ENCODE assay signal across 9 mouse cellular contexts in genomic region chr5:38881728-38882620, GRCm38 (mm10). TPM values are rescaled to one million over a fixed set of nuclear protein-coding genes. Genes with fewer than 3 reads are reported as not detected.
DNase-seq lines count a peak whose midpoint lies in the region; ATAC-seq lines count a peak whose summit lies in the region.
"Had no signal": no experiment of that assay in that cellular context is flagged by ENCODE, and none has a peak within 500 bp of the region (broad histone marks: within the 10 kb centered on the region; RNA-seq: fewer than 3 reads in every experiment).

No protein-coding gene starts in this region.

- H3K4me3 ChIP-seq in forebrain, embryonic 15.5 days = no peak overlapping the region
- H3K4me3 ChIP-seq in kidney, embryonic 15.5 days (replicated peaks) = no peak overlapping the region
- no peak overlapping the region for H3K4me3 ChIP-seq in liver, embryonic 11.5 days (ENCODE audit: low read depth, low read length)
- H3K4me3 ChIP-seq: neural tube, embryonic 13.5 days had no signal

- no peak overlapping the region for H3K4me2 ChIP-seq in forebrain, embryonic 15.5 days (replicated peaks)
- no peak overlapping the region for H3K4me2 ChIP-seq in kidney, embryonic 15.5 days
- no peak overlapping the region for H3K4me2 ChIP-seq in liver, embryonic 11.5 days
- H3K4me2 ChIP-seq: neural tube, embryonic 13.5 days had no signal

- H3K9ac ChIP-seq in forebrain, embryonic 15.5 days (replicated peaks) = no peak overlapping the region
- no peak overlapping the region for H3K9ac ChIP-seq in kidney, embryonic 15.5 days
- no peak overlapping the region for H3K9ac ChIP-seq in liver, embryonic 11.5 days (ENCODE audit: low read depth, low read length)
- H3K9ac ChIP-seq: neural tube, embryonic 13.5 days had no signal

- H3K27ac ChIP-seq in forebrain, embryonic 15.5 days (replicated peaks) = peak overlapping the region; percentile 94
- H3K27ac ChIP-seq in kidney, embryonic 15.5 days = no peak overlapping the region
- H3K27ac ChIP-seq in liver, embryonic 11.5 days (ENCODE audit: low read depth, low read length) = no peak overlapping the region
- H3K27ac ChIP-seq: neural tube, embryonic 13.5 days had no signal

- no peaks in the 10 kb centered on the region for H3K36me3 ChIP-seq in forebrain, embryonic 15.5 days
- H3K36me3 ChIP-seq in kidney, embryonic 15.5 days = no peaks in the 10 kb centered on the region
- no peaks in the 10 kb centered on the region for H3K36me3 ChIP-seq in liver, embryonic 11.5 days (ENCODE audit: control insufficient read depth, insufficient read depth, low read length)
- H3K36me3 ChIP-seq: neural tube, embryonic 13.5 days had no signal

- WGBS in forebrain, embryonic 15.5 days = 28% methylated on average over 4 of the region's 4 CpGs
- 60% methylated on average over 4 of the region's 4 CpGs for WGBS in kidney, embryonic 15.5 days
- WGBS in liver, embryonic 11.5 days = 64% methylated on average over 4 of the region's 4 CpGs

- DNase-seq in layer of hippocampus, adult 11-12 months (ENCODE audit: low spot score) = peak; percentile 13
- DNase-seq in layer of hippocampus, postnatal 25 days (ENCODE audit: extremely low spot score in 1 of 2, low spot score in 1 of 2) = no peak
- DNase-seq in cerebellum, adult 18-20 months = peak; percentile 79 to 80
- DNase-seq in lung, postnatal 14 days = peak; percentile 31
- no peak for DNase-seq in c-Kit-positive CD71-positive TER-119-positive erythroid progenitor cells, embryonic 14.5 days (ENCODE audit: low spot score)
- no peak for DNase-seq in liver, embryonic 11.5 days (ENCODE audit: low spot score)

- peak; percentile 79 for ATAC-seq in forebrain, embryonic 15.5 days (replicated peaks)
- ATAC-seq in kidney, embryonic 15.5 days (replicated peaks; ENCODE audit: low FRiP score) = no peak
- ATAC-seq in liver, embryonic 11.5 days (replicated peaks; ENCODE audit: low FRiP score) = no peak

- H3K9me3 ChIP-seq in forebrain, embryonic 15.5 days = no peaks in the 10 kb centered on the region
- H3K9me3 ChIP-seq in kidney, embryonic 15.5 days (replicated peaks) = no peaks in the 10 kb centered on the region
- H3K9me3 ChIP-seq in liver, embryonic 11.5 days (ENCODE audit: control insufficient read depth, low read length) = no peaks in the 10 kb centered on the region
- H3K9me3 ChIP-seq: neural tube, embryonic 13.5 days had no signal

- H3K27me3 ChIP-seq in forebrain, embryonic 15.5 days = no peaks in the 10 kb centered on the region
- H3K27me3 ChIP-seq in kidney, embryonic 15.5 days = no peaks in the 10 kb centered on the region
- H3K27me3 ChIP-seq in liver, embryonic 11.5 days (replicated peaks; ENCODE audit: control insufficient read depth, insufficient read depth, low read length) = no peaks in the 10 kb centered on the region
- H3K27me3 ChIP-seq: neural tube, embryonic 13.5 days had no signal

- H3K4me1 ChIP-seq in forebrain, embryonic 15.5 days = peaks cover 21% of the 10 kb centered on the region
- H3K4me1 ChIP-seq in kidney, embryonic 15.5 days = 0 out of 2 replicates have a peak, but pooled peaks cover 4% of the 10 kb centered on the region
- no peaks in the 10 kb centered on the region for H3K4me1 ChIP-seq in liver, embryonic 11.5 days (replicated peaks; ENCODE audit: control insufficient read depth, insufficient read depth, low read length)

RNA-seq across cellular contexts. Expression of gene Clnk, which starts 5.4 kb away (rescaled TPM):
- total RNA-seq in layer of hippocampus, postnatal 25 days (2021) = not detected
- 0.13 TPM in 1 of 2 replicates, not detected in the other for polyA plus RNA-seq in forebrain, embryonic 15.5 days (2015; fragmentation: Nextera tagmentation; extraction: Ambion mirVana)
- polyA plus RNA-seq in kidney, embryonic 15.5 days (2015; fragmentation: Nextera tagmentation; extraction: Ambion mirVana) = not detected in 2 replicates
- polyA plus RNA-seq in liver, embryonic 11.5 days (2014; fragmentation: Nextera tagmentation; extraction: Ambion mirVana) = 0.10 TPM in 1 of 2 replicates, not detected in the other
- polyA plus RNA-seq: neural tube, embryonic 13.5 days had no signal

Comparison
In these comparisons a context has a peak if more than half of its experiments do, and no peak if none do; other contexts are left out.
1. DNase-seq: peak in layer of hippocampus, adult 11-12 months (single experiment), cerebellum, adult 18-20 months (2 of 2) and lung, postnatal 14 days (single experiment); none in layer of hippocampus, postnatal 25 days (0 of 2), c-Kit-positive CD71-positive TER-119-positive erythroid progenitor cells, embryonic 14.5 days (single experiment) and liver, embryonic 11.5 days (single experiment).